Mouse (Mus musculus) kidney, adult 2 months (tissue): ENCODE measurements at regions not wholly inside any gene's neighbourhood (a gene's known extent, or its start where the extent isn't known, plus 50 kb on each side); places are given as distances from the start of the nearest gene placed in this dataset.

Experiments
- CTCF ChIP-seq: fragments of 200-500 bp; conservative IDR thresholded peaks from 2 replicates; pipeline ENCODE4 v1.5.1; 2011; ENCODE audit warnings: low read depth, mild to moderate bottlenecking, control low read depth, low read length, moderate library complexity, mixed read lengths; ENCODE audit not compliant: insufficient read depth, insufficient read length
- POLR2A ChIP-seq: fragments of 200-500 bp; IDR thresholded peaks from one replicate; pipeline ENCODE4 v1.6.1; 2011; ENCODE audit warnings: low read depth, low read length, control low read depth

GRCm38 (mm10) chr9:74732451-74732850, 129.3 kb upstream of the Onecut1 start:
- TF ChIP-seq CTCF (no peak), POLR2A (no peak)
